Mouse (Mus musculus) stomach, postnatal 0 days (tissue): Measurements from ENCODE around the gene Ccr5.

Source experiments
- CTCF ChIP-seq: IDR thresholded peaks from 2 replicates; pipeline ENCODE4 v1.5.1; 2016; ENCODE audit warnings: antibody characterized with exemption, low read depth, mild to moderate bottlenecking, moderate library complexity
- EP300 ChIP-seq: optimal IDR thresholded peaks from 2 replicates; pipeline ENCODE3; 2016; ENCODE audit warnings: antibody characterized with exemption

GRCm38 (mm10) chr9:124079803-124080202 lies 41.5 kb upstream of the Ccr5 start:
- TF ChIP-seq CTCF (no peak), EP300 (no peak)
